Mouse (Mus musculus): ENCODE measurements at regions not wholly inside any gene's neighbourhood (a gene's known extent, or its start where the extent isn't known, plus 50 kb on each side); places are given as distances from the start of the nearest gene placed in this dataset.
A peak's percentile ranks its signal among the peaks of the same experiment; 100 is the strongest.

DNA sequence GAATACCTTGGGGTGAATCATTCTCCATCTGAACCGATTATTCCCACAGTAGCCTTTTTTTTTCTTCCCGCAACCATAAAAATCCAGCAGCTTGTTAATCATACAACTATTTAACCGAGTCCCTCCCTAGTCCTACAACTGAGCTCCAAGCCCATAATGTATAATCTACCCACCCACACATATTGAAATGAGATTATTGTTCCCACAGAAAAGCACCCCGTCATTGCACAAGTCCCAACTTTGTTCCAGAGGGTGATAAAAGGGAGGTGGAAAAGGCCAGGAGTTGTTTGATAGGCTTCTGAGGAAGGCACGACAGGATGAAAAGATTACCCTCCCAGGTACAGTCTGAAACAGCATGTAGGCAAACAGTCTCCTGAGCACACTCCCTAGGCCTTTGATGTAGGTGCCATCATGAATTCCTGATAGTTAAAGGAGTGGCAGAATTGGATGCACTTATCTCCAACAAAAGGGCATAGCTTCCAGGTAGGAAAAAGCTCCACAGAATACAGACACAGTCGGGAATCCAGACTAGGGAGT is 583.6 kb upstream of the A1bg start:
- no peak for DNase-seq

DNA sequence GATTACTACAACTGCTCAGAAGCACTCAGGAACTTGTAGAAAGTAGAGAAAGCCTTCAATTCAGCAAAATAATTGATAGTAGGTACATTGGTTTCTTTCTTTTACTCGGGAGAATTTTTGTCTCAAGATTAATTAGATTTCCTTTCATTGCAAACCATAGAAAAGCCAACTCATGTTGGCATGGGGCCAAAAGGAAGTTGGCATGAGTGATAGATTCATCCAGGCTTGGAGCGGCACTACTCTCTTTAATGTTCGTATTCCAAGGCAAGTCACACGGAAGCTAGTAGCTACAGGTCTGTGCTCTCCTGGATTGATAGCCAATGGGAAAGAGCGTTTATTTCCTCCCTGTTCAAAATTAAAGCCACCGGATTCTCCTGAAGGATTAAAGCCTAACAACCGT is 580.6 kb upstream of the A1bg start:
- peak; percentile 53 to 57 for DNase-seq

DNA sequence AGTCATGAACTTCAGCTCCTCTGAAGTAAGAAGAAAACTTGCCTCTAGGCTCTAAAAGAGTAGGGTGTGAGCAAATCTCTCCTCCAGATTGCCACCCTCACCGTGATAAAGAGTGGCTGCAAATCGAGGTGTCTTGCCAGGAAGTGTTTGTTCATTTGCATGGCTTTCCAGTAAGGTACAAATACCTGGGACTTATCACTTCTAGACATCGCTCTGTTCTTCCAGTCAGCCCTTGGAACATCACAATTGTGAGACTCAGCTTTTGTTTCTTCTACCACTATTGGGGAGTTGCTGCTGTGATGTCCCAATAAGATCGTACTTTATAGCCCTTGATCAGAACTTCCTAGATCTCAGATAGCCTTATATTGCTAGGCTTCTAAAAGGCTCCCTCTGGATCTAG is 566.9 kb upstream of the A1bg start:
- no peak for DNase-seq

DNA sequence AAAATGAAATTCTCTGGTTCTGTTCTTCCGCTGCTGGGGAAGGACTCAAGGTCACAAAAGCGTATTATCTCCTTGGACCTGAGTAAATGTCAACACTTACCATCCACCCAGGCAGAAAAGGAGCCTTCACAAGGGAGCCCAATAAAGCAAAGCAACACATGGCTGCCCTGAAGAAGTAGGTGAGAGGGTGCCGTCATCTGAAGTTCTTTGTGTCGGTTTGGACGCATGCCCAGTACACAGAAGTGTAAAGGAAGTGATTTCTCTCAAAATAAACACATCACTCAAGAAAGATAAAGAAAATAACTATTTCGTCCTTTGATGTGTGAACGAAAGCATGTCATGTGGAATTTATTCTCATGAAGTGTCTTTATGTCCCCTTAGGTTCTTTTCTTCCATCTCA is 559.0 kb upstream of the A1bg start:
- DNase-seq, result peak in 1 of 2 experiments; percentile 6

DNA sequence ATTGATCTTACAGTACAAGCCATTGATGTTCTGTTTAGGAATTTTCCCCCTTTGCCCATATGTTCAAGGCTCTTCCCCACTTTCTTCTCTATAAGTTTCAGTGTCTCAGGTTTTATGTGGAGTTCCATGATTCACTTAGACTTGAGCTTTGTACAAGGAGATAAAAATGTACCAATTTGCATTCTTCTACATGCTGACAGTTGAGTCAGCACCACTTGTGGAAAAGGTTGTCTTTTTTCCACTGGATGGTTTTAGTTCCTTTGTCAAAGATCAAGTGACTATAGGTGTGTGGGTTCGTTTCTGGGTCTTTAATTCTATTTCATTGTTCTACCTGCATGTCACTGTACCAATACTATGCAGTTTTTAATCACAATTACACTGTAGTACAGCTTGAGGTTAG is 551.1 kb upstream of the A1bg start:
- DNase-seq, result no peak

DNA sequence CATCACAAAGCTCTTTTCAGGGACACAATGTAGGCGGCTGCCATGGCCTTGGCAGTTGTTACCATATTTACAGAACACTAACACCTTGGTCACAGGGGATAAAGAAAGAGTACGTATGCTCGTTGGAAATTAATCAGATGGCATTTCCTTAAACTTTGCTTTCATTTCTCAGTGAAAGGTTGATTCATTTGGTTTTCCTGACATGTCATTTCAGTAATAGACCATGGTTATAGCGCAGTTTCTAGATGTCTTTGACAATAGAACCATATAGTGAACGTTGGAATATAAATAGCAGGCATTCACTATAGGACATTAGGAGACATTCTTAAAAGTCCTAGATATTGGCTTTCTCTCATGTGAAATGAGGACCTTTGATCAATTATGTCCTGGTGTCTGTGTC is 532.2 kb upstream of the A1bg start:
- no peak for DNase-seq

DNA sequence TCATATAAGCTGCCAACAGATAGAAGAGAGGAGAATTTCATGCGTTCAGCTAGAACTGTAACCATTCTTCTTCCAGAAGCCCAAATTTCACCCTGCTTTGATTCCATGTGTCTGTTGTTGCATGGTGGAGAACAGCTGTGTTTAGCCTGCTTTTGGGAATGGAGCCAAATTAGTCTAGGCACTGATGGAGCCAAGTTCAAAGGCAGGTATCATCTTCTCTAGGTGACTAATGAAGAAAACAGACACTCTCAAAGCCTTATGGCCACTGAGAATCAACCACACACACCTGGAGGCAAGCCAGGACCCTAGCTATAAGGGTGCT is 531.5 kb upstream of the A1bg start:
- peak; percentile 2 to 11 for DNase-seq

DNA sequence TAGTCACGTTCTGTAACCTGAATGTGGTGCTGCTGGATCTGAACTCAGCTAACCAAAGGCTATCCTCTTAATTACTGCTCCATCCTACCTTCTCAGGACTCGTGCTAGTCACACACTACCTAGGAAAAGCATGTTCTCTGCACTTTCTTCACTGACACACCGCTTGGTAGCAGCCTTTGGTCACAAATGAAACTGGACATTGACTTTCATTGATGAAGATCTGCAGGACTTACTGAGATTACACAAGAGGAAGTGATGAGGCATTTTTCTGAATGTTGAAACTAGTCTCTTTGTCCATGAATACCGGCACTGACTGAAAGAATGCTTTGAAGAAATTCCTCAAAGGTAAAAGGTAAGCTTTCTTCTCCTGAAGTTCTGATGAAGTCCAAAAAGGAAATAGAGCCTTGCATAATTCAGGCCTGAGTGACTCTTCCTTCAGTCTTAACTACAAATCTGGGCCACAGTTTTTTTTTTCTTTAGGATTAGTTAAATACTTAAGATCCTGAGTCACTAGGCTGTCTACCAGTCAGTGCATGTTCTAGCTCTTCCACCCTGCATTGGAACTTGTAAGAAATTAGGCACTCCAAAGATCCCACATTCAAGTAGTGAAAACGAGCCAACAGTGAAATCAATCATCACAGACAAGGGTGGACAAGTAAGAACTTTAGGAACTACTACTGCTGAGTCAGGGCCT is 531.0 kb upstream of the A1bg start:
- DNase-seq, result no peak

DNA sequence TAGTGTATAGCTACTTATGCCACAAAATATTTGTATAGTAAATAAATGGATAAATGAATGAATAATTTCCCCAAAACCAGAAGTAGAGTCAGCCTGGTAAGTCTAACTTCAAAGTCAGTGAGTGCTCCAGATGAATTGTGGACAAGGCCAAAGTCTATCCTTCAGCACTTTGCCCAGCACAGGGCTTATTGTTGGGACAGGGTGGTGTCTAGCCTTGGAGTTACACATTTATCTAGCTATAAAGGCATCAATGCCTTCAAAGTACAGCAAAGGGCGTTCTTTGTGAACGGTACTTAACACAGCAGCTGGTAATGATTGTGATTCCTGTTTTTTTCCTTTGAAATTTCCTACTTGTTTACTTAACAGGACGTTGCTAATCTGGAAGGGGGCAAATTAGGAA is 527.4 kb upstream of the A1bg start:
- no peak for DNase-seq

DNA sequence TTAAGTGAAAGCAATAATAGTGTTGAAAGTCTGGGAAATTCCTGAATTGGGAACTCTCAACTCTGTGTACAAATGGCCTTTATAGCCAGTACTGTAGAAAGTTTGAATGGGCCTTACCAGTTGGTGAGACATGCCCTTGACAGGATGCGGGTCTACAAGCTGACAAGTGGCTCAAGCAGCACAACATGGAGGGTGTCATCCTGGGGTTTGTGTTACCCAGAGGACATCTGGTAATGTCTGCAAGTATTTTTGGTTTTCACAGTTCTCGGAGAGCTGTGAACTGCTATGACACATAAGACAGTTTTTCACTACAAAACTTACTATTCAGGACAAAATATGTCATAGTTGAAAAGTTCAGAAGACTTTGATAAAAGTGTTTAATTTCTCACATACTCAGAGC is 525.7 kb upstream of the A1bg start:
- DNase-seq, result no peak

DNA sequence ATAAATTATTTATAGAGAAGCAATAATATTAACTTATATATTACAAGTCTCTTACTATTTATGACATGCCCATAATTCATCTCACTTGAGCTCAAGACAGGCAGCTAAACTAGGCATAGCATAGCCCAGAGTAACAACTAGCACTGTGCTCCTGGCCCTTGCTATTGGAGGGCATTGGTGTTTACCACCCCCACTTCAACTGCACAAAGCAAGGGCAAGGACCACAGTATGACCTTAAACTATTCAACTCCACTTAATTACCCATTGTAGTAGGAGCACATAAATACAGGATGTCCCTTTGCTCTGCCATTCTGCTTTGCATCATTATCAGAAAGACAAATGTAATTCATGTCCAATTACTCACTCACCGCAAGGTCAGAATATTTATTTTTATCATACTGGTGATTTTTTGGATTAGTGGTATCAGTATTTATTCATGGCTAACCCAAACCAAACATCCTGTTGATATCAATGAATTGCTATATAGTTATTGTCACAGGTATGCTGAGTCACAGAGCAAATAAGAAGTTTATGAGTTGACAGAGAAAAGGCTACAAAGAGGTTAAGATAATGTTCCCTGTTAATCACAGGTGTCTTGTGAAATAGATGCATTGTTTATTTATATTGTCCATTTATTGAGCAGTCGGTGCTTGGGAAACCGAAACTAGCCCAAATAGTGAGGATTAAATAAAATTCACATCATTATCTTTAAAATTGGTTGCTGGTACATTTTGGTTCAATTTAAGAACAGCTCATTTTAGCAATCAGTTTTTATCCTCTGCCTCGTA is 523.4 kb upstream of the A1bg start:
- no peak for DNase-seq

DNA sequence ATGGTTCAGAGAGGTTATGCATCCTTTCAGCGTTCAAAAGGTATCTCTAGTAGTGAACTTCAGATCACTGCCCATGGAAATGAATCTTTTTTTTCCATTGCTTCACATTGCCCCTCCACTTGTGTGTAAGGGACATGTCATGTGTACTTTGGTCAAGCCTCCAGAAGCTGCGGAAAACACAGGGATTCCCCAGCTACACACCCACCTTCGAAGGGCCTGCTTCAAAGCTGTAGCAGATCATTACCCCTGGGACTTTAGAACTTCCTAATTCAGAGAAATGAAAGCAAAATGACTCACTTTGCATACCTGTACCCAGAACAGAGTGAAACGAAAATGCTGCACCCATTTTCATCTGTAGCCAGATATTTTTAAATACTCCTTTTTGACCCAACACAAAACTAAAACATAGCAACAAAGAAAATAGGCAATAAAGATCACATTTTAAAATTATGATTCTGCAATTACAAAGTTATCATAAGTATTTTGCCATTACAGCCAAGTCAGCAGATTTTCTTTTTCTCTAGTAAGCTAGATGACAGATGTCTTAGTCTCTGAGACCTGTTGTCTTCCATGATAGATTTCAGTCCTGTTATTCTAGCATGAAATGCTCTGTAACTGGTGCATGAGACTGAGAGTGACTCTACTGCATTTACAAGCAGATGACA is 519.1 kb upstream of the A1bg start:
- no peak for DNase-seq

DNA sequence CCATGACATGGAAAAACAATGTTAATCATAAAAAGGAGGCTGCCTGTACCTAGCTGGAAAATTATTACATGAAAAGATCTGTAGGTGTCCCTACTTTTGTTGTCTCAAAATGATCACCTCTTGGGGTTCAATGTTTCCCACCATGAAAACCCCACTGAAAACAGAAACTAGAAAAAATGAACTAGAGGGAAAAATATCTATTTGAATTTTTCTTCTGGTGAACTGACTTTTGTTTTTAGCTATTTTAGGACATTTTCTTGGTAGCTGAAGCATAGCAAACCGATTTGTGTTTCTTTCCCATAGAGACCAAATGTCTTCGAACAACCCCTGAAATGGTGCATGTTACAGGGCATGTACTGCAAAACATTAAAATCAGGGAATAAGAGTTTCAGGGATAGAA is 518.2 kb upstream of the A1bg start:
- DNase-seq, result no peak

DNA sequence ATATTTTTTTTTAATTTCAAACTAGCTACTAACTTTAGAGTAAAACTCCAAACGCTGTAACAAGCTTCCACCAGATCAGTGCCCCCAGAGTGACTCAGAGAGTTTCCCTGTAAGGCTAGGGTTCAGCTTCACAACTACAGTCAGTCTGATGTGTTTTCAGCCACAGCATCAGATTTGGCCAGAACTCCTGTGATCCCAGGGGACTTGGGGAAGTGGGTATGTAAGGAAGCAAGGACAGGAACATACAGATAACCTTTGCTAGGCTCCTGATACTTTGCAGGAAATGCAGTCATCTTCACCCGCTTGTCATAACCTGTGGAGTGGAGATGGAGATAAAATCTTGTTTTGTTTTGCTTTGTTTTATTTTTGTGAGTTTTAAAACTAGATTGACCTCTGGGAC is 517.5 kb upstream of the A1bg start:
- DNase-seq, result peak in 1 of 2 experiments; percentile 5

DNA sequence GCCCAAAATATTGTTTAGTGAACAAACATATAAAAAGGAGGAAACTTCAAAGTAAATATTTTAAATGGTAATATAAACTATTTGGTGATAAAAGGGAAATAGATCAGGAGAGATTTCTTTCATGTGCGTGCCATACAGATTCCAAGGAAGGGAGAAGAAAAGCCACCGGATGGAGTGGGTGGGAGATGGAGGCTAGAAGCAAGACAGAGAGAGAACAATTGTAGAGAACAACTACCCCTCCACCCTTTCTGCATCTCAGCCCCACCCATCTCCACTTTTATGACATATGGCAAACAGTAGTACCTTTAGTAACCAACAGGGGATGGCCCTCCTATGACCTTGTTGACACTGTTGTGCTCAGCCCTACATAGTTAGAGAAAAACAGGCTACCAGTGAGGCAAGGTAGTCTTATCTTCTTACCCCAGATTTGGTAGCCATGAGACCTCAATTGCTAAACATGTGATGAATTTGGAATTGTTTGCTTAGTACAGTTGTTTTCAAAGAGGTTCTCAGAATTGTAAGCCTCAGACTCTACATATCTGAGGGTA is 516.9 kb upstream of the A1bg start:
- no peak for DNase-seq

DNA sequence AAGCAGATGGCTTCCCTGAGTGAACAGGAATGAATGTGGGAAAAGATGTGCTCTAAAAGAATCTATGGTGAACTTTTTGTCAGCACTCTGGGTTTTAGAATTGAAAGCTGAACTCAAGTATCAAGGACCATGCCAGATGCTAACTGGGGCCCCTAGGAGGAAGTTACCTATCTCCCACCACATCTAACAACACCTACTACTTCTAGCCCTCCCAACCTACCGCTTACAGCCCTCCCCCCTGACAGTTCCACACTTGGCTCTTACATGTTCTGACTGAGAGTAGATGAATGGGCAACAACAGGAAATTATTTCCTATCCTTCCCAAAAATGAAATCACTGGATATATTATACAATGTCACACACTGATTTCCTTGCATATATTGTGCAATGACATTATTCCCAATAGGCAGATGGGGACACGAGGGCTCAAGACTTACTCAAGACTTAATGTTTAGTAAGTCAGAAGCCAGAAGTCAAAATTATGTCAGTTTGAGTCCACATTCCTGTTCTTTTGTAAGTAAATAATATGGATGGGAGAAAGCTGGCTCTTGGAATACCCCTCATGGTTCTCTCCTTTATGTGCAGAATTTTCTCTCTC is 506.1 kb upstream of the A1bg start:
- DNase-seq, result no peak

DNA sequence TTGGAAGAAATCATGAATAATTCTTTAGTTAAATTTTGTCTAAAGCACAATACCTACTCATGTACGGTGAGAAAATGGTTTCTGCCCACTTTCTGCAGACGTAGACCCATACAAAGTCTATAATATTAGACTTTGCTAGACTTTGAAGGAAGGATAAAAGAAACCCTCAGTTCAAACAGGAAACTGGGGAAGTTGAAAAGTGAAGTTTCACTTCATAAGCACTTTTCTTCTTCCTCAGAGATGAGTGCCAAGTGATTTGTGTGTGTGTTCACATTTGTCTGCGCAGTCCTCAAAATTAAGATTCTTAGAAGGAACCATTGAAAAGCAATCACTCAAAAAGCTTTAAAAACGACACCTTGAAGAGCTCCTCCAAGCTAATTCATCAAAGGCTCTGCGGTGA is 500.2 kb upstream of the A1bg start:
- DNase-seq, result no peak

DNA sequence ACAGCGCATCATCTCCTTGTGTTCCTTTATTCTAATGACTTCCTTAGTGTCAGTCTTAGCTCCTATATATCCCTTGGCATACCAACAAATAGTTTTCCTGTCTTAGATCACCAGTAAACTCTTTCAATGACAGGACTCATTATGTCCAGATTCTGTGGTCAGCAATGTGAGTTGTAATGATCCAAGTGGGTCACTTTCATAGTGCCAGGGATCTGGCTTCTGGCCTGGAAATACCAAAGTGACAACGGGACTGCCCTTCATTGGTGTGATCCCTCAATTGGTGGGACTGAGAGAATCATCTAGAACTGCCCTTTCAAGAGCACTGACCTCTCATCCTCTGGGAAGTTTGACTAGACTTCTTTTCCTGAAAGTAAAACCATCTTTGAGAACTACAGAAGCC is 494.7 kb upstream of the A1bg start:
- peak; percentile 8 to 10 for DNase-seq

DNA sequence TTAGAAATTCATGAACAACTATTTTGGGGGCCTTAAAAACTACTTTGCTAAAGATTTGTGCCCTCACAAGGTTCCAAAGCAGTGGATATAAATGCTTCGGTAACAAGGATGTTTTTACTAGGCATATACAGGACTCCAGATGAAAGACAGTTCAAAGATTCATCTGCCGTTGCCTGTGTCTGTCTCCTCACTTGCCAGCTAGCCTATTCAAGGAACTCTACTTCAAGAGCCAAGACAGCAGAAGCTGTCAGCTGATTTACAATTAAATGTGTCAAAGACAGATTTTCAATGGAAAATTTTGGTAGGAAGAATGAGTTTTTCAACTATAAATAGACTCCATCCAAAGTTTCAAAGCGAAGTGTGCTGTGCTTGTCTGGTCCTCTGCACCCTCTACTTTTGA is 494.0 kb upstream of the A1bg start:
- DNase-seq, result no peak

DNA sequence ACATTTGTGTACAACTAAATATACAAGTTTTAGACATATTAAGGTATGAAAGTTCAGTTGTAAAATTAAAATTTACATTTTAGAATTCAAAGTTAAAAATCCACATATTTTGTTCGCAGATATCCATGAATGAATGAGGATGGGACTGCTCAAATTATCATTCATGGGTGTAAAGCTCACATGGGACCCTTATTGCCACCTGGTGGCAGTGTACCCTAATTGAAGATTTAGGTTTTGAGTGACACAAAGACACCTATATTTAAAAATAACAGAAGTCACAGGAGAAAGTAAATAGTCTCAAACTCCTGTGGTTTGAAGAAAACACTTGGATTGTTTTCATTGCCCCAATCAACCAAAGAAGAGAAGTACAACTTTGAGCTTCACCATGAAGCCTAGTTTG is 492.8 kb upstream of the A1bg start:
- peak; percentile 5 to 7 for DNase-seq

DNA sequence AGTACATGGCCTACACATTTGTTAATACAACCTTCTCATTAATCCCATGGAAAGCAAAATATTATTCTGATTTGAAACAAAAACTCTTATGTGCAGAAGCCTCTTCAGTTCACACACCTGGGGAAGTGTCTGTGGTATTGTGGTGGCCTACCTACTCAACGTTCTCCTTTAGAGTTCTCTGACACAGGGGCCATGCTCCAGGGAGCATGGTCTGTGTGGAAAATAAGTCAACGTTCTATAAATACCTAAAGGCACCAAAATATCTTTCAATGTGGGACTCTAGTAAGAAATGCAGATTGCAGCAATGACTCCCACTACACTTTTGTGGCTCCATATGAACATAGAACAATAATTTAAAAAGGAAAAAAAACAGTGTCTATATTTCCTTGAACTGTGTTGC is 489.0 kb upstream of the A1bg start:
- no peak for DNase-seq

DNA sequence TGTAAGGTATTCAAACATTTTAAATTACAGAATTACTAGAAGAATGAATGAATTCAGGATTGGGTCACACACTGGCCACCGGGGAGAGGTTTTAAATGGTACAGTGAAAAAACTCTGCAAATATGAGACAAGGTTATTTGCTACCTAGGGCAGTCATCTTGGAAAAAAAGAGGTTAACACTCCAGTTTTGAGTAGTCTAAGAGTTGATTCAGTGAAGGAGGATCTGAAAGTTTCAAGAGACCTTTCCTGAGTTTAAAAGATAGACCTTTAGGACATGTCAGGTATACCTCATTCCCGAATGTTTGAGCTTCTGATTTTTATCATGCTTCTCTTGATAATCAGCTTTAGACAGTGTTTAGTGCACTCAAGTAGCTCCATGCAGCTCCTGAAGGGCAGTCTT is 488.0 kb upstream of the A1bg start:
- no peak for DNase-seq

DNA sequence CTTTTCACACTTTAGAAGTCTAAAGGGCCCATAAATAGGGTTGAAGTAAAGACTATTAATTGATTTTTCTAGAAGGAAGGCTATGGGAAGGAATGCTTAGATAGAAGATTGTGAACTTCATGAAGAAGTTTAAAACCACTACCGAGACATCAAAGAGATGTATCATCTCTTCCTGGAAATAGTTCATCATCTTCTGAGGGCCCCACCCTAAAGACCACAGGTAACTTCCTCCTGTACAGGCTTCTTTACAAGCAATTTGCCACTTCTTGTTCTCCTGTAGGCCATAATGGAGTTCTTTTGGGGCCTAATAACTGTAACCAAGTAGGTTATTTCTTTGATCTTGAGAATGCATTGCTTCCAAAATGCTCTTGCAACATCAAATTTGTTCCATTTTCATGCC is 485.8 kb upstream of the A1bg start:
- DNase-seq, result no peak

Measured in cerebellum, postnatal 10 days (tissue).